Mouse (Mus musculus): ENCODE measurements at regions not wholly inside any gene's neighbourhood (a gene's known extent, or its start where the extent isn't known, plus 50 kb on each side); places are given as distances from the start of the nearest gene placed in this dataset.

DNA sequence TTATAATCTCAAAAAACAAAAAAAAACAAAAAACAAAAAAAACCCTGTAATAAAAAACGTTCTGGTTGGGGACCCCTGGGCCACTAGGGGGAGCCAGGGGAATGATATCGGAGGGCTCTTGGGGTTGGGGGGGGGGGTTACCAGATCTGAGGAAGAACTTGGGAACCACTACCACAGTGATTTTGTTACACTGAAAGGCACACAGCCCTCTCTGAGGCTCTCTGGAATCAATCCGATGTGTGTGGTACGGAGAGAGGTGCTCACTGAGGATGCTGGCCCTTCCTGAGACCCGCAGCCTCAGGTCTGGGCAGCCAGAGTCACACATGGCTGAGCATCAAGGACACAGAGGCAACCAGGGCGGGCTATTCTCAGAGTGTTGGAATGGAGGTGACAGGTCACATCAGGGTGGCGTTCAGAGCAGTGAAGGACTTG, 89.9 kb upstream of the Pabpc6 start:
- H3K4me2 ChIP-seq (ENCODE audit: low read depth, low read length): no peak overlapping the region
- no peak overlapping the region for H3K4me3 ChIP-seq (ENCODE audit: low read length)
- peaks cover 5% of the 10 kb centered on the region for H3K4me1 ChIP-seq (ENCODE audit: control insufficient read depth, insufficient read depth, low read length)
- no peak overlapping the region for H3K9ac ChIP-seq (ENCODE audit: low read depth, low read length)
- H3K36me3 ChIP-seq (ENCODE audit: control insufficient read depth, insufficient read depth, low read length): no peaks in the 10 kb centered on the region
- 38% methylated on average over 7 of the region's 7 CpGs for WGBS
- H3K9me3 ChIP-seq (ENCODE audit: control insufficient read depth, low read length): no peaks in the 10 kb centered on the region
- peaks cover 5% of the 10 kb centered on the region for H3K27me3 ChIP-seq (replicated peaks; ENCODE audit: control insufficient read depth, insufficient read depth, low read length)
- ATAC-seq: no peak
- no peak overlapping the region for H3K27ac ChIP-seq (ENCODE audit: low read length)

DNA sequence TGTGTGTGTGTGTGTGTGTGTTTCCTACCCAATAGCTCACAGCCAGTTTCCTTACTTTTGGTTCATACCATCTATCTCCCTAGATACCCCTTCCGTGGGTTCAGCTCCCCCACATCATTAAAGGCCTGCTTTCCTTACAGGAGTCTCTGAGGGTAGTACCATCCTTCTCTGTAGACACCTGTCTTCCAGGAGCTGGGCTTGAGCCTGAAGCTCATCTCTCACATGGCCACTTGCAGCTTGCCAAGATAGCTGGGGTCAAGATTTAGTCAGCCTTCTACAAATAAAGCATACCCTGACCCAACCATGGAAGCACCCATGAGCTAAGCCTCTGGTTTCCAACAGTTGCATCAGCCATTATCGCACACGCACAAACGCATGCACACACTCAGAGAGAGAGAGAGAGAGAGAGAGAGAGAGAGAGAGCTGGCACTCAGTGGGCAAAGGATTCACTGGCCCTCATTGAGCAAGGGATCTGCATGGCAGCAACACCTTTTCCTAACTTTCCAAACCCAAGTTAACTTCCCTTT, 88.3 kb upstream of the Pabpc6 start:
- Histone ChIP-seq H3K27me3 (replicated peaks; ENCODE audit: control insufficient read depth, insufficient read depth, low read length) (peaks cover 5% of the 10 kb centered on the region), H3K4me2 (ENCODE audit: low read depth, low read length) (no peak overlapping the region), H3K27ac (ENCODE audit: low read length) (no peak overlapping the region), H3K9ac (ENCODE audit: low read depth, low read length) (no peak overlapping the region), H3K4me3 (ENCODE audit: low read length) (no peak overlapping the region), H3K36me3 (ENCODE audit: control insufficient read depth, insufficient read depth, low read length) (no peaks in the 10 kb centered on the region), H3K9me3 (ENCODE audit: control insufficient read depth, low read length) (no peaks in the 10 kb centered on the region), H3K4me1 (ENCODE audit: control insufficient read depth, insufficient read depth, low read length) (no peaks in the 10 kb centered on the region)
- no peak for ATAC-seq
- 95% methylated on average over 4 of the region's 4 CpGs for WGBS

DNA sequence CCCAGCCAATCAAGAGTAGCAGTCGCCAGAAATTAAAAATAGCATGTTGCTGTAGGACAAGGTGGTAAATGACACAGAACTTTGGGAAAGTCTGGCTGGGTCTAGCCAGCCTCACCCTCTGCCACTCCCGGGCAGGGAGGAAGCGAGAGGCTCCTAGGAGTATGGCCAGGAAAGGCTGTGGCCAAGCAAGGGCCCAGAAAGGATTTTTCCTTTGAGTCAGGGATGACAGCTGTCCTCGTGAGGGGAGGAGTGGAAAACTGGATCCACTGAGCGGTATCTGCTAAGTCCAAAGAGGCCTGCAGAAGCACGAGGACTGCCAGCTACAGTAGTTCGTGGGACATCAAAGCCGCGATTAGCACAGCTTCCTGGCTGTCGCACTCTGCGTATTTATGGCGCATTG, 87.2 kb upstream of the Pabpc6 start:
- Histone ChIP-seq H3K4me2 (ENCODE audit: low read depth, low read length) (no peak overlapping the region), H3K9ac (ENCODE audit: low read depth, low read length) (no peak overlapping the region), H3K36me3 (ENCODE audit: control insufficient read depth, insufficient read depth, low read length) (no peaks in the 10 kb centered on the region), H3K9me3 (ENCODE audit: control insufficient read depth, low read length) (no peaks in the 10 kb centered on the region), H3K4me3 (ENCODE audit: low read length) (no peak overlapping the region), H3K27me3 (replicated peaks; ENCODE audit: control insufficient read depth, insufficient read depth, low read length) (peaks cover 5% of the 10 kb centered on the region), H3K27ac (ENCODE audit: low read length) (no peak overlapping the region), H3K4me1 (ENCODE audit: control insufficient read depth, insufficient read depth, low read length) (no peaks in the 10 kb centered on the region)
- WGBS: 76% methylated on average over 12 of the region's 12 CpGs
- ATAC-seq: no peak

DNA sequence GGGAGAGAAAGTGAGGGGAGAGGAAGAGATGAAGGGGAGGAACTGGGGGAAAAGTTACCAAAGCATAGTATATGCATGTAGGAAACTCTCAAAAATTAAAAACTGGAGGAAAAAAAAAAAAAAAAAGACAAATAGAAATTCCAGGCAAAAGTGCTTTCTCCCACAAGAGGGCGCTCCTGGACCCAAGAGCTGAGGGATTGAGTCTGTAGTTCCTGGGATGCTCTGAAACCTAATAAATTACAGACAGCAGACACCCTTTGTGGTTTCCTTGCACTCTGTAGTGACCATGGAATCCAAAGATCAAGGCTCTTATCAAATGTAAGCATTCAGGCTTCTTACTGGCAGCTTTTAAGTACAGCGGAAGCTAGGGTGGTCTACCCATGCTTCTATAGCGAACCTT, 86.7 kb upstream of the Pabpc6 start:
- Histone ChIP-seq H3K9me3 (ENCODE audit: control insufficient read depth, low read length) (no peaks in the 10 kb centered on the region), H3K36me3 (ENCODE audit: control insufficient read depth, insufficient read depth, low read length) (no peaks in the 10 kb centered on the region), H3K4me1 (ENCODE audit: control insufficient read depth, insufficient read depth, low read length) (no peaks in the 10 kb centered on the region), H3K4me2 (ENCODE audit: low read depth, low read length) (no peak overlapping the region), H3K4me3 (ENCODE audit: low read length) (no peak overlapping the region), H3K9ac (ENCODE audit: low read depth, low read length) (no peak overlapping the region), H3K27ac (ENCODE audit: low read length) (no peak overlapping the region), H3K27me3 (replicated peaks; ENCODE audit: control insufficient read depth, insufficient read depth, low read length) (peaks cover 5% of the 10 kb centered on the region)
- no peak for ATAC-seq
- 64% methylated on average over 3 of the region's 3 CpGs for WGBS

DNA sequence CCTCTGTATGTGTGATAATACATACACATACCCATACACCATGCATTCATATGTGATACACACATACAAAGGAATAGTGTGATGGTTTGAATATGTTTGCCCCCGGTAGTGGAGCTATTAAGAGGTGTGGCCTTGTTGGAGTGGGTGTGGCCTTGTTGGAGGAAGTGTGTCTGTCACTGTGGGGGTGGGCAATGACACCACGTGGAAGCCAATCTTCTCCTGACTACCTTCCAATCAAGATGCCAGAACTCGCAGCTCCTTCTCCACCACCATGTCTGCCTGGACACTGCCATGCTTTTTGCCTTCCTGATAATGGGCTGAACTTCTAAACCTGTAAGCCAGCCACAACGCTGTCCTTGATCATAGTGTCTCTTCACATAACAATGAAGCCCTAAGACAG, 86.1 kb upstream of the Pabpc6 start:
- no peaks in the 10 kb centered on the region for H3K9me3 ChIP-seq (ENCODE audit: control insufficient read depth, low read length)
- no peaks in the 10 kb centered on the region for H3K4me1 ChIP-seq (ENCODE audit: control insufficient read depth, insufficient read depth, low read length)
- ATAC-seq: no peak
- H3K27ac ChIP-seq (ENCODE audit: low read length): no peak overlapping the region
- H3K4me3 ChIP-seq (ENCODE audit: low read length): no peak overlapping the region
- no peak overlapping the region for H3K4me2 ChIP-seq (ENCODE audit: low read depth, low read length)
- H3K36me3 ChIP-seq (ENCODE audit: control insufficient read depth, insufficient read depth, low read length): no peaks in the 10 kb centered on the region
- peaks cover 5% of the 10 kb centered on the region for H3K27me3 ChIP-seq (replicated peaks; ENCODE audit: control insufficient read depth, insufficient read depth, low read length)
- H3K9ac ChIP-seq (ENCODE audit: low read depth, low read length): no peak overlapping the region
- WGBS: 79% methylated on average over 4 of the region's 4 CpGs

DNA sequence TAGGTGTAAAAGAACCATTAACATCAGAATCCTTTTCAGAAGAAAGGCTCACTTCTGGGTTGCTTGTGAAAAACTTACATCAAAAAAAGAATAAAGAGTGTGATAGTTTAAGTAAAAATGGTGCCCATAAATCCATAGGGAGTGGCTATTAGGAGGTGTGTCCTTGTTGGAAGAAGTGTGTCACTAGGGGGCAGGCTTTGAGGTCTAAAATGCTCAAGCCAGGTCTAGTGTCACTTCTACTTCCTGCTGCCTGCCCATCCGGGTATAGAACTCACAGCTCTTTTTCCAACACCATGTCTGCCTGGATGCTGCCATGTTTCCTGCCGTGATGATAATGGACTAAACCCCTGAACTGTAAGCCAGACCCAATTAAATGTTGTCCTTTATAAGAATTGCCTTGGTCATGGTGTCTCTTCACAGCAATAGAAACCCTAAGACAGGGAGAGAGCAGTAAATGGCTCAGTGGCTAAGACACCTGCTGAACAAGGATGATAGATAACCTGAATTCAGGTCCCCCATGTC, 85.4 kb upstream of the Pabpc6 start:
- H3K4me2 ChIP-seq (ENCODE audit: low read depth, low read length): no peak overlapping the region
- H3K4me3 ChIP-seq (ENCODE audit: low read length): no peak overlapping the region
- no peak for ATAC-seq
- H3K9ac ChIP-seq (ENCODE audit: low read depth, low read length): no peak overlapping the region
- no peak overlapping the region for H3K27ac ChIP-seq (ENCODE audit: low read length)
- H3K27me3 ChIP-seq (replicated peaks; ENCODE audit: control insufficient read depth, insufficient read depth, low read length): peaks cover 5% of the 10 kb centered on the region
- no peaks in the 10 kb centered on the region for H3K36me3 ChIP-seq (ENCODE audit: control insufficient read depth, insufficient read depth, low read length)
- H3K9me3 ChIP-seq (ENCODE audit: control insufficient read depth, low read length): no peaks in the 10 kb centered on the region
- 76% methylated on average over 2 of the region's 2 CpGs for WGBS
- no peaks in the 10 kb centered on the region for H3K4me1 ChIP-seq (ENCODE audit: control insufficient read depth, insufficient read depth, low read length)

DNA sequence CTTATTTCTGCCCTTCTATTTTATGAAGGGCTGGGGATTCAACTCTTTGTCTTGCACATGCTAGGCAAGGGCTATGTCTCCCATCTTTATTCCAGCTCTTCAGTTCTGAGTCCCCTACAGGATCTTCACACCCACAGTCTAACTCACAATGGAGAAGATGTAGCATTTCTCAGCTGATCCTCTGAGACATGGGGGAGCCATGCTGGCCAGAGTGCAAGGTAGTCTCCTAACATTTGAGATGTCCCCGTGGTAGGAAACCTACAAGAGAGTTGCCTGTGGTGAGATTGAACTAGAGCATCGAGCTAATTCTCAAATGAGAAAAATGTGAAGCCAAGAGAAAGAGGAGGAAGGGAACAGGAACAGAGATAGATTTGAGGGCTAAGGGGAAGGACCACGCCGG, 83.3 kb upstream of the Pabpc6 start:
- Histone ChIP-seq H3K4me3 (ENCODE audit: low read length) (no peak overlapping the region), H3K9ac (ENCODE audit: low read depth, low read length) (no peak overlapping the region), H3K4me2 (ENCODE audit: low read depth, low read length) (no peak overlapping the region), H3K4me1 (ENCODE audit: control insufficient read depth, insufficient read depth, low read length) (no peaks in the 10 kb centered on the region), H3K9me3 (ENCODE audit: control insufficient read depth, low read length) (no peaks in the 10 kb centered on the region), H3K36me3 (ENCODE audit: control insufficient read depth, insufficient read depth, low read length) (no peaks in the 10 kb centered on the region), H3K27ac (ENCODE audit: low read length) (no peak overlapping the region), H3K27me3 (replicated peaks; ENCODE audit: control insufficient read depth, insufficient read depth, low read length) (peaks cover 5% of the 10 kb centered on the region)
- ATAC-seq: no peak
- WGBS: 91% methylated on average over 4 of the region's 4 CpGs

DNA sequence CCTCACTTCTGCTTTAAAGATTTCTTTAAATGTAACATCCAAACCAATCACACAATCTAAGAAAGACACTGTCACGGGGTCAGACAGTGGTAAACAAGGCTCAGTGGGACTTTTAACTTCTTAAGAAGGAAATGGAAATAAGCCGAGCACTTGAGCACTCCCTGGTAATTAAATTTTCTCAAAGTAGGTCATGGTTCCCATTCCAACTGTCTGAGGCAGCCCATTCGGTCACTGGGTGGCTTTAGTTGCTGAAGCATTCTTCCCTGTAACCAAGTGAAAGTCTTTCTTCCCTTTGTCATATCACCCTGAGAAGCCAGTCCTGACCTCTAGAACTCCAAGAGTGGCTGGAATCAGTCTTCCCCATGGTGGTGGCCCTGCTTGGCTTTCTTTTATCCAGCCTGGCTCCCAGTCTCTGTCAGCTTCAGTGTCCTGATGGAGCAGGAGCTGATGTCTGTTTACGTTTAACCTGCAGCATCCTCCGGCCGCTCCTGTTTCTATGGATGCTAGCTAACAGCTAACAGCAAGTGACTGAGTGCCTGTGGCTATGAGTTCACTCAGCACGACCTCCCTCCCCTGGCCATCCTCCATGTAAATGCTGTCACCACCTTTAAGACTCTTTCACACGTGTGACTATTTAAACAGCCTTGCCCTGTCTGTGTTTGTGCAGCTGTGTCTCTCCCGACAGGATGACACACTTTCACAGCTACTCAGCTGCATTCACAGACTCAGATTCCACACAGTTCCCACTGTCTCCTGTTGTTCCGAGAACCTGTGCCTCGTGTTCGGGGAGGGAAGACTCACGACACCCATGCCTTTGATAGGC, 82.0 kb upstream of the Pabpc6 start:
- H3K4me3 ChIP-seq (ENCODE audit: low read length): no peak overlapping the region
- H3K27me3 ChIP-seq (replicated peaks; ENCODE audit: control insufficient read depth, insufficient read depth, low read length): peaks cover 2% of the 10 kb centered on the region
- WGBS: 50% methylated on average over 13 of the region's 13 CpGs
- H3K4me1 ChIP-seq (ENCODE audit: control insufficient read depth, insufficient read depth, low read length): no peaks in the 10 kb centered on the region
- H3K27ac ChIP-seq (ENCODE audit: low read length): no peak overlapping the region
- no peaks in the 10 kb centered on the region for H3K9me3 ChIP-seq (ENCODE audit: control insufficient read depth, low read length)
- H3K36me3 ChIP-seq (ENCODE audit: control insufficient read depth, insufficient read depth, low read length): no peaks in the 10 kb centered on the region
- no peak overlapping the region for H3K4me2 ChIP-seq (ENCODE audit: low read depth, low read length)
- ATAC-seq: no peak
- no peak overlapping the region for H3K9ac ChIP-seq (ENCODE audit: low read depth, low read length)

DNA sequence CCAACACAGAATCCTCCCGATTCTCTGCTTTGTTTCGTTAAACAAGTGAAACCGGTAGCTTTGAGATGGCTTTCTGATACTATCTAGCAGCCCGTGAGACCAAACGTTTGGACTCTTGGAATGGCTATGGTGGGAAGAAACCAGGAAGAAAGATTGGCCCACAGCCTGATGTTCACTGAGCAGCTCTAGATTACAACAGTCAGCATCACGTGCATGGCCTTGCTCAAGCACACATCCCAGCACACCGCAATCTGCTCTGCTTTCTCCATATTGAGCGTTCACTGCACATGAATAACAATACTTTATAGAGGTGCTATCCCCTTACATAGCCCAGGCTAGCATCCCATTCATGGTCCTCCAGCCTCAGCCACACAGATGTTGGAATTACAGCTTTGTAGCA, 80.5 kb upstream of the Pabpc6 start:
- Histone ChIP-seq H3K4me3 (ENCODE audit: low read length) (no peak overlapping the region), H3K9me3 (ENCODE audit: control insufficient read depth, low read length) (no peaks in the 10 kb centered on the region), H3K9ac (ENCODE audit: low read depth, low read length) (no peak overlapping the region), H3K4me2 (ENCODE audit: low read depth, low read length) (no peak overlapping the region), H3K36me3 (ENCODE audit: control insufficient read depth, insufficient read depth, low read length) (no peaks in the 10 kb centered on the region), H3K4me1 (ENCODE audit: control insufficient read depth, insufficient read depth, low read length) (no peaks in the 10 kb centered on the region), H3K27me3 (replicated peaks; ENCODE audit: control insufficient read depth, insufficient read depth, low read length) (no peaks in the 10 kb centered on the region), H3K27ac (ENCODE audit: low read length) (no peak overlapping the region)
- ATAC-seq: no peak
- WGBS: 90% methylated on average over 8 of the region's 8 CpGs

Data from intestine, embryonic 16.5 days (tissue).